Mouse (Mus musculus) midbrain, embryonic 12.5 days (tissue): ENCODE results near the gene Rnpepl1. TPM values are rescaled to one million over a fixed set of nuclear protein-coding genes. Genes with fewer than 3 reads are reported as not detected.

Experiments
- ATAC-seq: fragments of 200-750 bp; cut with Nextera tagmentation; 2 replicates; pipeline ENCODE4 v1.8.0; 2017; ENCODE audit warnings: low read depth, moderate TSS enrichment, moderate library complexity; ENCODE audit not compliant: low FRiP score
- H3K27ac ChIP-seq: fragments of 300-500 bp; sonication (generic); replicated peaks from 2 replicates; pipeline ENCODE4 v1.5.1; 2016; ENCODE audit warnings: mild to moderate bottlenecking
- H3K27me3 ChIP-seq: fragments of 300-500 bp; sonication (generic); 2 replicates; pipeline ENCODE4 v1.6.1; 2016; ENCODE audit warnings: mild to moderate bottlenecking
- H3K36me3 ChIP-seq: fragments of 300-500 bp; sonication (generic); 2 replicates; pipeline ENCODE4 v1.6.1; 2016
- H3K4me1 ChIP-seq: fragments of 300-500 bp; sonication (generic); 2 replicates; pipeline ENCODE4 v1.6.1; 2016
- H3K4me2 ChIP-seq: fragments of 300-500 bp; sonication (generic); replicated peaks from 2 replicates; pipeline ENCODE4 v1.6.1; 2016; ENCODE audit warnings: mild to moderate bottlenecking, moderate library complexity
- H3K4me3 ChIP-seq: fragments of 300-500 bp; sonication (generic); 2 replicates; pipeline ENCODE4 v1.5.1; 2016; ENCODE audit warnings: mild to moderate bottlenecking
- H3K9ac ChIP-seq: fragments of 300-500 bp; sonication (generic); replicated peaks from 2 replicates; pipeline ENCODE4 v1.6.1; 2016; ENCODE audit warnings: mild to moderate bottlenecking, moderate library complexity
- H3K9me3 ChIP-seq: fragments of 300-500 bp; sonication (generic); 2 replicates; pipeline ENCODE4 v1.6.1; 2016; ENCODE audit warnings: mild to moderate bottlenecking
- WGBS: fragments of 180-500 bp; shearing (Covaris S2); methylation state at CpG from one replicate; pipeline ENCODE4 v1.1.7; 2016; 5-methylcytosine and 5-hydroxymethylcytosine counted together
- polyA plus RNA-seq: library from polyadenylated mRNA; unstranded; fragments of >200 nt; fragmentation: Nextera tagmentation; extraction: Ambion mirVana; gene quantifications from 2 replicates; pipeline ENCODE4 v1.2.1, GENCODE M21; 2016

Gene Rnpepl1
- polyA plus RNA-seq, 1 experiment from 2014 or later: 29.9 TPM

- Histone ChIP-seq H3K27ac (no peak overlapping the region), H3K9ac (no peak overlapping the region), H3K4me3 (no peak overlapping the region), H3K4me1 (no peaks in the 10 kb centered on the region), H3K36me3 (no peaks in the 10 kb centered on the region), H3K27me3 (no peaks in the 10 kb centered on the region), H3K9me3 (no peaks in the 10 kb centered on the region), H3K4me2 (no peak overlapping the region)
- 93% methylated on average over 6 of the region's 6 CpGs for WGBS
- ATAC-seq: no peak
Observed at GRCm38 (mm10) chr1:92881982-92882381, 28.6 kb upstream of the Rnpepl1 start.

GRCm38 (mm10) chr1:92888901-92889655 lies 21.5 kb upstream of the Rnpepl1 start:
- H3K9ac ChIP-seq: no peak overlapping the region
- ATAC-seq: no peak
- no peak overlapping the region for H3K4me2 ChIP-seq
- H3K9me3 ChIP-seq: no peaks in the 10 kb centered on the region
- no peaks in the 10 kb centered on the region for H3K36me3 ChIP-seq
- no peak overlapping the region for H3K27ac ChIP-seq
- no peak overlapping the region for H3K4me3 ChIP-seq
- WGBS: 72% methylated on average over 7 of the region's 7 CpGs
- H3K27me3 ChIP-seq: no peaks in the 10 kb centered on the region
- H3K4me1 ChIP-seq: no peaks in the 10 kb centered on the region

- Histone ChIP-seq H3K27ac (no peak overlapping the region), H3K36me3 (no peaks in the 10 kb centered on the region), H3K27me3 (0 out of 2 replicates have a peak, but pooled peaks cover 8% of the 10 kb centered on the region), H3K9ac (no peak overlapping the region), H3K4me2 (no peak overlapping the region), H3K4me3 (no peak overlapping the region), H3K9me3 (no peaks in the 10 kb centered on the region), H3K4me1 (no peaks in the 10 kb centered on the region)
- no peak for ATAC-seq
- WGBS: 64% methylated on average over 3 of the region's 3 CpGs
Observed at GRCm38 (mm10) chr1:92892791-92893190, 17.8 kb upstream of the Rnpepl1 start.

- ATAC-seq: no peak
- H3K9me3 ChIP-seq: no peaks in the 10 kb centered on the region
- no peaks in the 10 kb centered on the region for H3K36me3 ChIP-seq
- 73% methylated on average over 3 of the region's 3 CpGs for WGBS
- H3K9ac ChIP-seq: no peak overlapping the region
- 0 out of 2 replicates have a peak, but pooled peaks cover 8% of the 10 kb centered on the region for H3K27me3 ChIP-seq
- no peaks in the 10 kb centered on the region for H3K4me1 ChIP-seq
- no peak overlapping the region for H3K27ac ChIP-seq
- H3K4me2 ChIP-seq: no peak overlapping the region
- no peak overlapping the region for H3K4me3 ChIP-seq
Observed at GRCm38 (mm10) chr1:92893896-92894295, 16.7 kb upstream of the Rnpepl1 start.

GRCm38 (mm10) chr1:92895089-92895488 lies 15.5 kb upstream of the Rnpepl1 start:
- no peaks in the 10 kb centered on the region for H3K36me3 ChIP-seq
- WGBS: 8% methylated on average over 3 of the region's 3 CpGs
- H3K9me3 ChIP-seq: no peaks in the 10 kb centered on the region
- no peak overlapping the region for H3K4me2 ChIP-seq
- no peak overlapping the region for H3K27ac ChIP-seq
- no peaks in the 10 kb centered on the region for H3K4me1 ChIP-seq
- peak; percentile 70 for ATAC-seq
- no peak overlapping the region for H3K4me3 ChIP-seq
- peaks cover 17% of the 10 kb centered on the region; the same call in 1 of the 2 replicates for H3K27me3 ChIP-seq
- H3K9ac ChIP-seq: no peak overlapping the region

- Histone ChIP-seq H3K4me2 (peak within 1 kb of the TSS; percentile 50), H3K9ac (no peak within 1 kb of the TSS), H3K4me3 (peak within 1 kb of the TSS; percentile 30), H3K27ac (no peak within 1 kb of the TSS), H3K4me1 (peaks cover 17% of the 10 kb centered on the region), H3K36me3 (no peaks in the 10 kb centered on the region), H3K9me3 (no peaks in the 10 kb centered on the region), H3K27me3 (peaks cover 29% of the 10 kb centered on the region)
- 1% methylated on average over 15 of the region's 15 CpGs for WGBS
- peak; percentile 39 for ATAC-seq
Observed at GRCm38 (mm10) chr1:92902786-92903185, 7.8 kb upstream of the Rnpepl1 start, which contains the start of gene Ankmy1. Gene Ankmy1 (minus strand): TSS chr1:92902906.

- Histone ChIP-seq H3K9me3 (no peaks in the 10 kb centered on the region), H3K4me3 (no peak overlapping the region), H3K36me3 (no peaks in the 10 kb centered on the region), H3K4me2 (no peak overlapping the region), H3K9ac (no peak overlapping the region), H3K27ac (no peak overlapping the region), H3K27me3 (peaks cover 37% of the 10 kb centered on the region), H3K4me1 (peaks cover 21% of the 10 kb centered on the region)
- 79% methylated on average over 4 of the region's 4 CpGs for WGBS
- ATAC-seq: no peak
Observed at GRCm38 (mm10) chr1:92903627-92904026, 7.0 kb upstream of the Rnpepl1 start.

GRCm38 (mm10) chr1:92905703-92906310 lies 4.8 kb upstream of the Rnpepl1 start:
- Histone ChIP-seq H3K4me3 (no peak overlapping the region), H3K27me3 (peaks cover 38% of the 10 kb centered on the region), H3K4me2 (no peak overlapping the region), H3K36me3 (no peaks in the 10 kb centered on the region), H3K9ac (no peak overlapping the region), H3K9me3 (no peaks in the 10 kb centered on the region), H3K27ac (no peak overlapping the region), H3K4me1 (peaks cover 34% of the 10 kb centered on the region)
- WGBS: 89% methylated on average over 2 of the region's 2 CpGs
- no peak for ATAC-seq

GRCm38 (mm10) chr1:92906779-92907631 lies 3.6 kb upstream of the Rnpepl1 start, which contains the start of gene Dusp28:
Gene Dusp28 (plus strand): TSS chr1:92906981.
- ATAC-seq: peak; percentile 86
- H3K36me3 ChIP-seq: no peaks in the 10 kb centered on the region
- H3K9ac ChIP-seq: peak within 1 kb of the TSS; percentile 60
- H3K4me3 ChIP-seq: peak within 1 kb of the TSS; percentile 78
- H3K27ac ChIP-seq: peak within 1 kb of the TSS; percentile 87
- H3K9me3 ChIP-seq: no peaks in the 10 kb centered on the region
- H3K4me2 ChIP-seq: peak within 1 kb of the TSS; percentile 66
- H3K27me3 ChIP-seq: peaks cover 26% of the 10 kb centered on the region
- WGBS: under 1% methylated on average over 81 of the region's 81 CpGs
- H3K4me1 ChIP-seq: peaks cover 41% of the 10 kb centered on the region

- Histone ChIP-seq H3K4me3 (peak overlapping the region; percentile 78), H3K4me2 (peak overlapping the region; percentile 66), H3K27me3 (peaks cover 20% of the 10 kb centered on the region), H3K4me1 (peaks cover 43% of the 10 kb centered on the region), H3K27ac (peak overlapping the region; percentile 87), H3K9me3 (no peaks in the 10 kb centered on the region), H3K9ac (peak overlapping the region; percentile 60), H3K36me3 (no peaks in the 10 kb centered on the region)
- 51% methylated on average over 20 of the region's 20 CpGs for WGBS
- no peak for ATAC-seq
Observed at GRCm38 (mm10) chr1:92907632-92908360, 2.8 kb upstream of the Rnpepl1 start.

- Histone ChIP-seq H3K27me3 (peaks cover 20% of the 10 kb centered on the region), H3K4me3 (no peak overlapping the region), H3K9me3 (no peaks in the 10 kb centered on the region), H3K4me1 (peaks cover 41% of the 10 kb centered on the region), H3K4me2 (no peak overlapping the region), H3K9ac (no peak overlapping the region), H3K36me3 (no peaks in the 10 kb centered on the region), H3K27ac (no peak overlapping the region)
- ATAC-seq: no peak
- 89% methylated on average over 3 of the region's 3 CpGs for WGBS
Observed at GRCm38 (mm10) chr1:92908664-92909063, 1.9 kb upstream of the Rnpepl1 start.
